Mouse (Mus musculus) neural tube, embryonic 15.5 days (tissue): ENCODE measurements around the gene Med12. TPM values are rescaled to one million over a fixed set of nuclear protein-coding genes. Genes with fewer than 3 reads are reported as not detected.

Experiments
- ATAC-seq: fragments of 200-750 bp; cut with Nextera tagmentation; 2 replicates; pipeline ENCODE4 v1.8.0; 2017; ENCODE audit warnings: mild to moderate bottlenecking, moderate TSS enrichment, moderate library complexity; ENCODE audit not compliant: low FRiP score
- H3K27ac ChIP-seq: fragments of 300-500 bp; sonication (generic); replicated peaks from 2 replicates; pipeline ENCODE4 v1.5.1; 2015; ENCODE audit warnings: mild to moderate bottlenecking, inconsistent platforms
- H3K27me3 ChIP-seq: fragments of 300-500 bp; sonication (generic); replicated peaks from 2 replicates; pipeline ENCODE4 v1.6.1; 2015; ENCODE audit warnings: inconsistent platforms
- H3K36me3 ChIP-seq: fragments of 300-500 bp; sonication (generic); 2 replicates; pipeline ENCODE4 v1.6.1; 2015; ENCODE audit warnings: inconsistent platforms
- H3K4me1 ChIP-seq: fragments of 300-500 bp; sonication (generic); 2 replicates; pipeline ENCODE4 v1.6.1; 2015; ENCODE audit warnings: inconsistent platforms
- H3K4me2 ChIP-seq: fragments of 300-500 bp; sonication (generic); 2 replicates; pipeline ENCODE4 v1.6.1; 2015; ENCODE audit warnings: inconsistent platforms, mild to moderate bottlenecking, moderate library complexity
- H3K4me3 ChIP-seq: fragments of 300-500 bp; sonication (generic); replicated peaks from 2 replicates; pipeline ENCODE4 v1.5.1; 2015; ENCODE audit warnings: mild to moderate bottlenecking, inconsistent platforms
- H3K9ac ChIP-seq: fragments of 300-500 bp; sonication (generic); replicated peaks from 2 replicates; pipeline ENCODE4 v1.6.1; 2015; ENCODE audit warnings: mild to moderate bottlenecking, inconsistent platforms
- H3K9me3 ChIP-seq: fragments of 300-500 bp; sonication (generic); replicated peaks from 2 replicates; pipeline ENCODE4 v1.6.1; 2016; ENCODE audit warnings: inconsistent platforms
- WGBS: fragments of 180-500 bp; shearing (Covaris S2); methylation state at CpG from one replicate; pipeline ENCODE4 v1.1.7; 2015; ENCODE audit warnings: mixed read lengths; 5-methylcytosine and 5-hydroxymethylcytosine counted together
- polyA plus RNA-seq: library from polyadenylated mRNA; unstranded; fragments of >200 nt; fragmentation: Nextera tagmentation; extraction: Ambion mirVana; gene quantifications from 2 replicates; pipeline ENCODE4 v1.2.1, GENCODE M21; 2015

The Med12 gene
- polyA plus RNA-seq, 1 experiment from 2014 or later: 21.9 TPM

DNA sequence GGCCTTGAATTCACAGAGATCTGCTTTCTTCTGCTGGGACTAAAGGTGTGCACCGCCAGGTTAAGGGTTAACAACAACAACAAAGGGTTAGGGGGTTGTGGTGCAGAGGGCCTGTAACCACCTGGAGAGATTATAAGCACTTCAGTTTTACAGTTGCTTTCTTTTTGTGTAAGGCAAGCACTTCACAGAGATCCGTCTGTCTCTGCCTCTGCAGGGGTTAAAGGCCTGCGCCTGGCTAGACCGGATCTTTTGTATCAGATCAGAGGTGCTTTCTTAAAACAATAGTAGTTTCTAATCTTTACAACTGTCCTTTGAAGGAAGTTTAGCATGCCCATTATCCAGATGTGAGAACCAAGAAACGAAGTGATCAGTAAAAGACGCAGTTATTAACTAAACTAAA, 420 bp upstream of the Med12 start:
- H3K27ac ChIP-seq: peak overlapping the region; percentile 70; the same call in 1 of the 2 replicates
- peaks cover 9% of the 10 kb centered on the region; the same call in 1 of the 2 replicates for H3K4me1 ChIP-seq
- 26% methylated on average over 6 of the region's 6 CpGs for WGBS
- peak; percentile 33; the same call in 1 of the 2 replicates for ATAC-seq
- peak overlapping the region; percentile 56 for H3K4me2 ChIP-seq
- no peaks in the 10 kb centered on the region for H3K9me3 ChIP-seq
- H3K36me3 ChIP-seq: 0 out of 2 replicates have a peak, but pooled peaks cover 3% of the 10 kb centered on the region
- H3K4me3 ChIP-seq: peak overlapping the region; percentile 50
- no peaks in the 10 kb centered on the region; the same call in 1 of the 2 replicates for H3K27me3 ChIP-seq
- no peak overlapping the region; the same call in 1 of the 2 replicates for H3K9ac ChIP-seq

DNA sequence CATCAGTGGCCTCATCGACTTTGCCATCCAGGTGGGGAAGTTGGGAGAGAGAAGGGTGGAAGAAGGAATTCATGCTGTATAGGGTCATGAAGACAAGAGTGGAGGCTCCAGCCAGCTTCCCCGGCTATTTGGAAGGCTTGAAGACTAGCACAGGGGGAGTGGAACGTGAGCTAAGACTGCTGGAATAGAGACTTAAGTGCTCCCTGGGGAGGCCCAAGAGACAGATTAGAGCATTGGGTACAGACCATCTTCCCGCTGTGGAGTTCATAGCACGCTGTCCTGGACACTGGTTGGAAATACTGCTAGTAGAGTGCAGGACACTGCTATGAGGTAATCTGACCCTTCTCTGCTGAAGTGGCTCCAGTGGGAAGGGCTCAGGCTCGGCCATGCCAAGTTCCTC, 9.0 kb downstream of the Med12 start:
- Histone ChIP-seq H3K4me3 (no peak overlapping the region), H3K9ac (no peak overlapping the region), H3K4me2 (no peak overlapping the region), H3K4me1 (no peaks in the 10 kb centered on the region), H3K36me3 (peaks cover 40% of the 10 kb centered on the region), H3K27me3 (no peaks in the 10 kb centered on the region), H3K9me3 (no peaks in the 10 kb centered on the region), H3K27ac (no peak overlapping the region)
- no peak for ATAC-seq
- WGBS: 78% methylated on average over 6 of the region's 6 CpGs

DNA sequence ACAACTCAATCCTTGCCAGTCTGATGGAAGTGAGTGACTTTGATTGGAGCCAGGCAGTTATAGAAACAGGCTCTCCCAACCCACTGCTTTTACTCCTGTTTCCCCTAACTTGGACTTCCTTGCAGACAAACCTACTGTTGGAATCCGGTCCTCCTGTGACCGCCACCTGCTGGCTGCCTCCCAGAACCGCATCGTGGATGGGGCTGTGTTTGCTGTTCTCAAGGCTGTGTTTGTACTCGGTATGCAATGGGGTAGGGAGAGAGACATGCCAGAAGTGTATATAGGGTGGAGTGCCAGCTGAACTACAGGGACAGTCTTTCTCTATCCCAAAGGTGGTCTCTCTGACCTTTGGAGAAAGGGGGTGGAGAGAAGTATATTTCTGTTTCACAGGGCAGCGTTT, 11.7 kb downstream of the Med12 start:
- no peaks in the 10 kb centered on the region for H3K27me3 ChIP-seq
- no peaks in the 10 kb centered on the region for H3K4me1 ChIP-seq
- H3K9ac ChIP-seq: no peak overlapping the region
- H3K9me3 ChIP-seq: no peaks in the 10 kb centered on the region
- H3K36me3 ChIP-seq: peaks cover 47% of the 10 kb centered on the region
- no peak overlapping the region for H3K4me3 ChIP-seq
- no peak for ATAC-seq
- no peak overlapping the region for H3K4me2 ChIP-seq
- no peak overlapping the region for H3K27ac ChIP-seq
- WGBS: 35% methylated on average over 6 of the region's 6 CpGs

DNA sequence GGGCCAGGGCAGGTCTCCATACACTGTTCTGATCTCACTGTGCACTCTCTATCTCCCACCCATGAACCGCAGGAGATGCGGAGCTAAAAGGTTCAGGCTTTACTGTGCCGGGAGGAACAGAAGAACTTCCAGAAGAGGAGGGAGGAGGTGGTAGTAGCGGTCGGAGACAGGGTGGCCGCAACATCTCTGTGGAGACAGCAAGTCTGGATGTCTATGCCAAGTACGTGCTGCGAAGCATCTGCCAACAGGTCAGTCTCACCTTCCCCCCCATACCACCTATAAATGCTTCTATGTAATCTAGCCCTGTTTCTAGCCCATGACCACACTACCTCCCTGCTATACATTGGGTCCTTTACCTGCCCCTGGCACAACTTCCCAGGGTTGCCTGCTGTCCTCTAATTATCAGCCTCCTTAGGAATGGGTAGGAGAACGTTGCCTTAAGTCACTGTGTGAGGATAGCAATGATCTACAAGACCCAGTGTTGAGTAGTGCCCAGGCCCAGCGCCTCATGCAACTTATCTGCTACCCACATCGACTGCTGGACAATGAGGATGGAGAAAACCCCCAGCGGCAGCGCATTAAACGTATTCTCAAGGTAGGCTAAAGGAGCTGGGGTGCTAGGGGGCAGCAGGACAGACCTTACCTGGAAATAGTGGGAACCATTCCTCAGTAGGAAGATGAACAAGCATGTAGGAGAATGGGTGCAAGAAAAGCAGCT, 12.3 kb downstream of the Med12 start:
- 91% methylated on average over 14 of the region's 14 CpGs for WGBS
- no peaks in the 10 kb centered on the region for H3K9me3 ChIP-seq
- H3K27me3 ChIP-seq: no peaks in the 10 kb centered on the region
- H3K4me2 ChIP-seq: no peak overlapping the region
- H3K4me1 ChIP-seq: no peaks in the 10 kb centered on the region
- H3K36me3 ChIP-seq: peaks cover 53% of the 10 kb centered on the region
- no peak overlapping the region for H3K9ac ChIP-seq
- ATAC-seq: no peak
- no peak overlapping the region for H3K27ac ChIP-seq
- H3K4me3 ChIP-seq: no peak overlapping the region

DNA sequence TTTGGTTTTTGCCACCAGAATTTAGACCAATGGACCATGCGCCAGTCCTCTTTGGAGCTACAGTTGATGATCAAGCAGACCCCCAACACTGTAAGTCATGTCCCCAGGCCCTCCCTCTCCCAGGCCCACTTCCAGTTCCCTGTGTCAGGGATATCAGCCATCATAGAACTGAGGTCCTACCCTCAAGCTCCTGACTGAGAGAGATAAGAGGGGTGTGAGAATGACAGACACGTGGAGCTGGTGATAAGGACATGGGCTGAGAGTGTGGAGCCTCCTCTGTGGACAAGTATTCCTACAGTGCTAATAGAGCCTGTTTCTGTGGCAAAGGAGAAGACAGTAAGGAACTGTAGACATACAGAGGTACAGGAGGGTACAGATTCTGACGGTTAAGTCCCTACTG, 13.7 kb downstream of the Med12 start:
- H3K27ac ChIP-seq: no peak overlapping the region
- ATAC-seq: no peak
- peaks cover 50% of the 10 kb centered on the region for H3K36me3 ChIP-seq
- no peak overlapping the region for H3K9ac ChIP-seq
- no peaks in the 10 kb centered on the region for H3K4me1 ChIP-seq
- WGBS: 96% methylated on average over 3 of the region's 3 CpGs
- H3K27me3 ChIP-seq: no peaks in the 10 kb centered on the region
- no peaks in the 10 kb centered on the region for H3K9me3 ChIP-seq
- no peak overlapping the region for H3K4me3 ChIP-seq
- H3K4me2 ChIP-seq: no peak overlapping the region

DNA sequence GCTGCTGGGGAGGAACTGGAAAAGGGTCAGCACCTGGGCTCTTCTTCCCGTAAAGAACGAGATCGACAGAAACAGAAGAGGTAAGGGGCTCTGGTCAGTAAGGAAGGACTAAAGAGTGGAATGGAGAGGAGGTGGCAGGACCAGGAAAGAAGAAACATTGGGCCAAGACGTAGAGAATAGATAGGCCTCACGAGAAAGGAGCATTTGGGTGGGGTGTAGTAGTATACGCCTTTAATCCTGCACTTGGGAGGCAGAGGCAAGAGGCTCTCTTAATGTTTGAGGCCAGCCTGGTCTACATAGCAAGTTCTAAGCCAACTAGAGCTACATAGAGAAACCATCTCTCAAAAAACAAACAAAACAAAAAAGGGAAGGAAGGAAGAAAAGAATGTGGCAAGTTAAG, 14.6 kb downstream of the Med12 start:
- Histone ChIP-seq H3K4me3 (no peak overlapping the region), H3K9ac (no peak overlapping the region), H3K4me1 (no peaks in the 10 kb centered on the region), H3K9me3 (no peaks in the 10 kb centered on the region), H3K27ac (no peak overlapping the region), H3K4me2 (no peak overlapping the region), H3K27me3 (no peaks in the 10 kb centered on the region), H3K36me3 (peaks cover 51% of the 10 kb centered on the region)
- WGBS: 98% methylated on average over 6 of the region's 6 CpGs
- ATAC-seq: no peak

DNA sequence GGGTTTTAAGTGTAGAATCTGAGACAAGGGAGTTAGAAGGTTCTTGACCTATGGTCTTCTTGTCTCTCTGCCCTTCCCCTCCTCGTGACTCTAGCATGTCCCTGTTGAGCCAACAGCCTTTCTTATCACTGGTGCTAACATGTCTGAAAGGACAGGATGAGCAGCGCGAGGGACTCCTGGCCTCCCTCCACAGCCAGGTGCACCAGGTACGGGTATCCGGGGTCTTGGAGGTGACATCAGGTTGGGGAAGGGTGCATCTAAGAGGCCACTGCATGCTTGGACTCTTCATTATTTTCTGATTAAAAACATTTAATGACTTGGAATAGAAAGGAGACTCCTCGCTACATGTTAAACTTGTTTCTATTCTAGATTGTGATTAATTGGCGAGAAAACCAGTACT, 15.2 kb downstream of the Med12 start:
- no peak overlapping the region for H3K4me3 ChIP-seq
- H3K9me3 ChIP-seq: no peaks in the 10 kb centered on the region
- H3K27me3 ChIP-seq: no peaks in the 10 kb centered on the region
- no peaks in the 10 kb centered on the region for H3K4me1 ChIP-seq
- no peak overlapping the region for H3K9ac ChIP-seq
- H3K4me2 ChIP-seq: no peak overlapping the region
- WGBS: 94% methylated on average over 7 of the region's 7 CpGs
- ATAC-seq: no peak
- no peak overlapping the region for H3K27ac ChIP-seq
- H3K36me3 ChIP-seq: peaks cover 53% of the 10 kb centered on the region

DNA sequence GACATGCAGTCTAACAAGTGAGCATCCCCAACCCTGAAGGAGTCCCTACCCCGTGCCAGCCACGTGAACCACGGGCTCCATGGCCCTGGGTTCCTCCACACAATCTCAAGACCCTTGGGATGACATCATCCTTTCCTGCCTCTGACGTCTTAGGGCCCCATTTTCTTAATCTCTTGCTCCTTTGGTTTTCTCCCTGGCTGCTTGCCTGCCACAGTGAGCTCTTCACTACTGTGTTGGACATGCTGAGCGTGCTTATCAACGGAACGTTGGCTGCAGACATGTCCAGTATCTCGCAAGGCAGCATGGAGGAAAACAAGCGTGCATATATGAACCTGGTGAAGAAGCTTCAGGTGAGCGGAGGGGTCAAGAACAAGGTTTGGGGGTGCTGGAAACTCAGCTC, 16.3 kb downstream of the Med12 start:
- H3K4me1 ChIP-seq: no peaks in the 10 kb centered on the region
- no peak overlapping the region for H3K4me3 ChIP-seq
- no peak overlapping the region for H3K4me2 ChIP-seq
- ATAC-seq: no peak
- H3K9me3 ChIP-seq: no peaks in the 10 kb centered on the region
- no peak overlapping the region for H3K9ac ChIP-seq
- no peaks in the 10 kb centered on the region for H3K27me3 ChIP-seq
- no peak overlapping the region for H3K27ac ChIP-seq
- 87% methylated on average over 10 of the region's 10 CpGs for WGBS
- H3K36me3 ChIP-seq: peaks cover 48% of the 10 kb centered on the region

DNA sequence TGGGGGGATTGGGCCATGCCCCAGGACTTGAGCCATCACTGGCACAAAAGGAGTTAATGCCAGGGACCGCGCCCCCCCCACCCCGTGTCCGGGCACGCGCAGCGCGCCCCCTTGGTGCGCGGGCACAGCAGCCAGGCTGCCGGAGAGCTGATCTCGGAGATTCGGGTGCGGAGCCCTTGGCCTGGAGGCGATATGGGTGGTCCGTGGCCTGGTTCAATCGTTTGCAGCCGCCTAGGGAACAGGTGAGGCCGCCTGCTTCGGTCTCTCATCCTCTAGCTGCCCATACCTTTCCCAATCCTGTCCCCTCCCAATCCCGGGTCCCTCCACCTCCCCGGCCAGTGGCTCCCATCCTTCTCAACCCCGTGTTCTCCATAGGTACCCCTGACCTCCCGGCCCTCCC, 25.2 kb downstream of the Med12 start, which contains the start of gene Nlgn3:
Gene Nlgn3, plus strand, starts transcription at position 114 of the 400 bp plus-strand sequence.
- WGBS: 37% methylated on average over 11 of the region's 24 CpGs
- ATAC-seq: peak; percentile 55
- Histone ChIP-seq H3K27ac (peak within 1 kb of the TSS; percentile 86), H3K4me3 (peak within 1 kb of the TSS; percentile 56), H3K36me3 (peaks cover 9% of the 10 kb centered on the region), H3K27me3 (no peaks in the 10 kb centered on the region), H3K4me1 (peaks cover 35% of the 10 kb centered on the region), H3K9me3 (no peaks in the 10 kb centered on the region), H3K4me2 (peak within 1 kb of the TSS; percentile 58), H3K9ac (peak within 1 kb of the TSS; percentile 62)

DNA sequence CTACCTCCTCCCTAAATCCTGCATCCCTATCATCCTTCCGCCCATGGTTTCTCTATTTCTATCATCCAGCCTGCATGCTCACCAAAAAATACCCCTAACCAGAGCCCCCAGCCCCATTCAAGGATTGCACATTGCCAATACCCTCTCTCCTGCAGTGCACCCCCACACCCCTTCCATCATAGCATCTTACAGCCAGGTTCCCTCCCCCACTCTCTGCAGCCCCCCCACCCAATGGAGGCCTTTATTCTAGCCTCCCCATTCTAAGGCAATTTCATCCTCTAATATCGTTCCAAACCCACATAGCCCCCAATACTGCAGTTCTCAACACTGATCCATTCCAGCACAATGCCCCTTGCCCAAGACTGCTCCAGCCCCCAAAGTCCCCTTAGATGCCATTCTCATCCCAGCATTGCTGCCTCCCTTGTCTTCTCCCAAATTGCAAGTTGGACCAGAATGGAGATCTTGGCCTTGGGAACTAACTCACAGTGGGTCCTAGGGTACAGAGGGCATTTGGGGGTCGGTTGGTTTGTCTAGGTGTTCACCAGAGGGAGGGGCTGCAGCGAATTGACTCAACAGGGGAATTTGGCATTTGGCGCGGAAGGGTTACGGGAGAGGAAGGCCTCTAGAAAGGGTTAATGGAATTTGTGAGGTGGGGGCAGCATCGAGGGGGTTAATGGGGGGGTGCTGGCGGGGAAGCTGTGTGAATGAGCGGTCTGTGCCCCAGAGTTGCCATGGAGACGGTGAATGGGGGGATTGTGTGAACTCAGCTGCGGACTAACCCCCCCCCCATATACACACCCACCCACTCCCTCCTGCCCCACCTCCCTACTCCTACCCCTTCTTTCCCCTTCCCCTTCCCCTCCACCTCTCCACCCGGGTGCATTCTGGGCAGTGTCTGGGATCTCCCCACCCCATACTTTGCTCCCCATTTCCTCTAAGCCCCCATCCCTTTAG, 25.9 kb downstream of the Med12 start:
- peaks cover 40% of the 10 kb centered on the region for H3K4me1 ChIP-seq
- peak overlapping the region; percentile 56 for H3K4me3 ChIP-seq
- H3K36me3 ChIP-seq: peaks cover 9% of the 10 kb centered on the region
- H3K27ac ChIP-seq: peak overlapping the region; percentile 86
- peak overlapping the region; percentile 62 for H3K9ac ChIP-seq
- WGBS: 30% methylated on average over 13 of the region's 13 CpGs
- peak; percentile 81 for ATAC-seq
- H3K4me2 ChIP-seq: peak overlapping the region; percentile 58
- no peaks in the 10 kb centered on the region for H3K9me3 ChIP-seq
- no peaks in the 10 kb centered on the region for H3K27me3 ChIP-seq

DNA sequence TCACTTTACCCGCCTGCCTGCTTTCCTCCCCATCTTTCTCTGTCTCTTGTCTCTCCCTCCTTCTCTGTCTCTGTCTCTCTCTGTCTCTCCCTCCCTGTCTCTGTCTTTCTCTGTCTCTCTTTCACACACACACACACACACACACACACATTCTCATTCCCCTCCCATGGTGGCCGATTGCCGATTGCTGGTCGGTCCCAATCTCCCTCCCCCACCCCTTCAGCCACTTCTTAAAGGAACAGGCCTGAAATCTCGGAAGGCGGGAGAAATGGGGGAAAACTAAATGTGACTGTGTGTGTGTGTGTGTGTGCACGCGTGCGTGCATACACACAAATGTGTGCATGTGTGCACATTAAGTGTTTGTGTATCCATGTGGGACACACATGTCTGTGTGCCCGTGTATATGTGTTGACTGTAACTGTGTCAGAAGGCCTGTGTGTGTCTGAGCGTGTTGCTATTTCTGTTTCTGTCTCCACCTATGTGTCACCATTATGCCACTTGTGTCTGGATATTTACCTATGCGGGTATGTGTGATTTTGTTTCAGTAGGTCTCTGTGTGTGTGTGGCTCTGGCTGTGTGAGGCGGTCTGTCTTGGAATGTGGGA, 26.7 kb downstream of the Med12 start:
- WGBS: 31% methylated on average over 13 of the region's 13 CpGs
- Histone ChIP-seq H3K4me1 (peaks cover 40% of the 10 kb centered on the region), H3K4me2 (peak overlapping the region; percentile 58), H3K4me3 (peak overlapping the region; percentile 56), H3K9ac (peak overlapping the region; percentile 62), H3K27ac (peak overlapping the region; percentile 86), H3K9me3 (no peaks in the 10 kb centered on the region), H3K27me3 (no peaks in the 10 kb centered on the region), H3K36me3 (peaks cover 9% of the 10 kb centered on the region)
- ATAC-seq: peak; percentile 55
